Mouse (Mus musculus): Measurements from ENCODE around the gene Tnfrsf23.
"Not testable (repeated sequence)": the region's sequence is repeated elsewhere in the genome, so short reads cannot be mapped to it uniquely, and the experiment has no call there.

Gene Tnfrsf23

DNA sequence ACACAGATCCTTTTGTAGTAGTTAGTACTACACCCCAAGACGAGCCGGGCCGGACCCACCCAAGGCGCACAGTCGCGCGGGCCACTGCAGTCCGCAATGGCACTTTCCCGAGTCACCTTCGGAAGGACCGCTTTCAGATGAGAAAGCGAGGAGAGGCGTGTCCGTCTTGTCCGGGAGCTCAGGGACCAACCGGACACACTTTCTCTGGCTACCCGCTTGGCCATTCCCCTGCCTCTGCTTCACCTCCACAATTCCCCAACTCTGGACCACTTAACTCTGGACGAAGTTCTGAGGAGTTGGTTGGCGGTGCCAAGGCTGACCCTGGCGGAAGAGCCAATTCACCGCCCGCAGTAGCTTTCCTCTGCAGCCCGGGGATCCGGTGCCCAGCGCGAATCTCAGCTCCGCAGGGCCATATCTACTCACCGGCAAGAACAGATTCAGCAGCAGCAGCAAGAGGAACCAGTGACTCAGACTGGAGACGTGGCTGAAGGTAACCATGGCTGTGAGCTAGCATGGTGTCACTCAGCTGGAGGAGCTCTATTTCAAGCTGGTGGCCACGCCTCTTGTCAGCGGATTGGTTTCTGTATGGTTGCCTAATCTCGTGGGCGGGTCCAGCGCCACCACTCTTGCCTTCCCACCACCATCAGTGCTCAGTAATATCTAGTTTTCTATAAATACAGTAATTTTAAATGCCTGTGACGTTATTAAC lies at the start of gene Tnfrsf23:
TSS of gene Tnfrsf23 (minus strand) at position 514 of the 709 bp plus-strand sequence.
- peak; percentile 54 for DNase-seq (ENCODE audit: extremely low spot score, low spot score)

DNA sequence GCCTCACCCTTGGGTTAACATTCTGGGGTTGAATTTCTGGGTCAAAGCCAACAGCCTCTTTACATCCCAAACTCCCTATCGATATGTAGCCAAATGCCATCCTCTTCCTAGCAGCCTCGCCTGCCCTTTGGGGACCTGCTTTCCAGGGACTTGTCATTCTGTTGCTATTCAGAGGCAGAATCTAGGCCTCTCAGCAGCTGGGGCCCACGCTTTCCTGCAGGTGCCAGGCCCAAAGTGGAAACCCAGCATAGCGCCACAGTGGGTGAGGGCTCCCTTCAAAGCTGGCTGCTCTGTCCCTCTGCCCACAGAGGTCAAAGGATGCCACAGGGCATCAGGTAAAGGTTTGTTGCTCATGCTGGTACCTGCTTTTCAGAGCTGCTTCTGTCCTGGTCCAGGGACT lies 48.1 kb upstream of the Tnfrsf23 start:
- DNase-seq (ENCODE audit: extremely low spot score, low spot score), result no peak

DNA sequence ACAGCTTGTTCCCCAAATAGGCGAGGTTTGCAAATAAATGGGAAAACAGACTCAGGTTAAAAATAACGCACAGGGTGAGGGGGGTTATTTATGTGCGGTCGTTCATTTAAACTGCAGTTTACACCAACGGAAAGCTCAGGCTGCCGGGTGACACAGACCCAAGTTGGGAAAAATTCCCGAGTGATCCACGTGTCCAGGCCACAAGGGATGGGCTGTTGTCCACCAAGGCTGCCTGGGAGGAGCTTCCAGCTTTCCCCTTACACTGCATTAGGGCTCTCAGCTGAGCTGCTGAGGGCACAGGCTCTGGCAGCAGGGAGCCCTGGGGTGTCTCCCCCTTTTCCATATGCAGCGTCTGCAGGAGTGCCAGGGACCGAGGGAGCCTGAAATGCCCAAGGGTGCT lies 44.2 kb upstream of the Tnfrsf23 start:
- no peak for DNase-seq (ENCODE audit: extremely low spot score, low spot score)

DNA sequence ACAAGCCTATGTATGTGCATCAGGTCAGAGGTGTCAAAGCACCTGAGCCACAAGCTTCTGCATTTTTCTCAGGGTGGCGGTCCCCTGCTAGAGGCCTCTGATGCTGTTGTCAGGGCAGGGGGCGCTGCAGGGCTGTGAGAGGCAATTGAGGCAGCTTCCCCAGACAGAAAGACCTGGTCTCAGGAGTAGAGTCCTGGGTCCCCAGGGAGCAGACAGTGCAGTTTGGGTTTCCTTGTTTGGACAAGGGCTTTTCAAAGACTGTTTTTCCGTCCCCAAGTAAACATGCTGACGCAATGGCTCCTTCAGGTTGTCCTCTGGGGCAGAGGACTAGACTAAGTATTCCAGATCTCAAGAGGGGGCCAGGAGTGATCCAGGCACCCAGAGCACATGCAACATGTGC lies 40.7 kb upstream of the Tnfrsf23 start:
- DNase-seq (ENCODE audit: extremely low spot score, low spot score), result no peak

DNA sequence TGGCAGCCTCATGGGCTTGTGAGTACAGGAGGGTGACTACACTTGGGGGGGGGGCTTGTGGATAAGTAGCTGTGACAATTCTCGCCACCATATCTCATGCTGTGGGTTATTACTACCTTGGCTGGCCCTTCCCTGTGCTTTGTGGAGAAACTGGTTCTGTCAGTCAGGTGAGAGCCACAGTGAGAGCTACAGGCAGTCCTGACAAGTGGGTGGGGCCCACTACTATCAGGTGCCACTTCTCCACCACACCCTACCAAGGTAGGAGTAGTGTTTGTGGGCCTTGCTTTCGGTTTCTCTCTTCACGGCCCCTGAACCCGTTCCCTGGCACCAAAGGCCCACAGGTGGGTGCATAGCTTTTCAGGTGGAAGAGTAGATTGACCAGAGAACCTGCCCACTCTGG lies 38.2 kb upstream of the Tnfrsf23 start:
- no peak for DNase-seq (ENCODE audit: extremely low spot score, low spot score)

DNA sequence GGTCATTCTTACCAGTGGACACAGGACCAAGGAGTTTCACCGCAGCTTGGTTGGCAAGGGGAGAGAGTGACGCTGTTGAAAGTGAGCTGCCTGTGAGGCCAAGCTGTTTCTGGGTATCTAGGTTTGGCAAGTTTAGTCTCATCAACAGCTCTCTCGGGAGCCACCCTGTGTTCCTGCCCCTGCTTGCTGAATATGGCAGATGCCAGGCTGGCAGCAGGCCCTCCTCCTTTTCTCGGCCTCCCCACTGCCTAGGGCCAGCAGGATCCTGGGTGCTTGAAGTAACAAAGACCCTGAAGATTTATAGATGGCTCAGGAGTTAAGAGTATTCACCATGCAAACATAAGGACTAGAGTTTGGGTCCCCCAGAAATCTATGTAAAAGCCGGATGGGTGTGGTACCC lies 37.0 kb upstream of the Tnfrsf23 start:
- no peak for DNase-seq (ENCODE audit: extremely low spot score, low spot score)

DNA sequence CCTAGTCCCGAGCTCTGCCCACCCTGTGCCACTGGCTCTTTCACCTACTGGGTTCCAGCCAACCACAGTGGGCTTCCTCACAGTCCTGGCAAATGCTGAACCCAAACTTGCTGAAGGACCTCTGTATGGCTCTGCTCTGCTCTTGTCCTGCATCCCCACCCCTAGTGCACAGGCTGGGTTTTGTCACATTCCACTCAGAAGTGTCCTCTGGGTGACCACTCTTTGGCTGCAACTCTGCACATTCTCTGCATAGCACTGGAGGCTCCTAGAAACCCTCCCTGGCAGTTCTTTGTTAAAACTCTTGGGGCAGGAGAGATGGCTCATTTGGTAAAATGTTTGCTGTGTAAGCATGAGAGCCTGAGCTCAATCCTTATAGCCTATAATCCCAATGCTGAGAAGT lies 32.1 kb upstream of the Tnfrsf23 start:
- DNase-seq (ENCODE audit: extremely low spot score, low spot score), result no peak

DNA sequence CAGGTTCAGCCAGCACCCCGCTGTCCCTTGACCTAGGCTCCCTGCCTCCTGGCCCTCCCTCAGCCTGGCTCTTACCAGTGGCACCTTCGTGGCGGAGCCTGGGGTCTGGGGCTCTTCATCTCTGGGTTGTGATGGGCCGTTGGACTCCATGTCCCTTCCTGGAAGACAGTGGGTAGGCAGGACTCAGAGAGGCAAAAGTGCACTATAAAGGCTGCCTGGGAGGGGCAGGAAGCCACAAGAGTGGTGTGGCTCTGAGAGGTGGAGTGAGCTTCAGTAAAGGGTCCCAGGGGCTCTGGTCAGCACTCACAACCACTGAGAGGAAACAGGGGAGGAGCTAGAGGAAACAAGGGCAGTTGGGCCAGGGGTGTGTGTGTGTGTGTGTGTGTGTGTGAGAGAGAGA lies 27.7 kb upstream of the Tnfrsf23 start:
- DNase-seq (ENCODE audit: extremely low spot score, low spot score), result no peak

DNA sequence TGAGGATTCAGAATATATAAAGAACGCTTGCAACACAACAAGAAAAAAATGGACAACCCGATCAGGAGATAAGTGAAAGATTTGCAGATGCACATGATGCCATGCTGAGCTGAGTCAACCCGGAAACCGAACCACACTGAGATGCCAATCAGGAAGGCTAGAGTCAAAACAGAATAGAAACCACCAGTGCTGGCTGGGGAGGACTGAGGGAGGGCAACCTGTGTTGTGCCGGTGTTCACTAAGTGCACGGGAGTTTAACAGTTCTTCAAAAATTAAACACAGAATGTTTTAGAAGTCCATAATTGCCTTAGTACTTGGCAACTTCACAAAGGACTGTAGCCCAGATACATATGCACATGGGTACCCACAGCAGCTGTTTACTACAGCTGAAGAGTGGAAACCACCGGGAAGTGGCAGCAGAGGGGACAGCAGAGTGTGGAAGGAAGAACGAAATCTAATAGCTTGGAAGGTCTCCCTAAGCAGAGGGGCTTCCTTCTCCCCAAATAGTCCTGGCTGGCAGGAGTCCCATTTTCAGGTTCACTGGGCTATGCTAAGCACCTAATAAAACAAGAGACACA lies 27.2 kb upstream of the Tnfrsf23 start:
- DNase-seq (ENCODE audit: extremely low spot score, low spot score), result no peak

DNA sequence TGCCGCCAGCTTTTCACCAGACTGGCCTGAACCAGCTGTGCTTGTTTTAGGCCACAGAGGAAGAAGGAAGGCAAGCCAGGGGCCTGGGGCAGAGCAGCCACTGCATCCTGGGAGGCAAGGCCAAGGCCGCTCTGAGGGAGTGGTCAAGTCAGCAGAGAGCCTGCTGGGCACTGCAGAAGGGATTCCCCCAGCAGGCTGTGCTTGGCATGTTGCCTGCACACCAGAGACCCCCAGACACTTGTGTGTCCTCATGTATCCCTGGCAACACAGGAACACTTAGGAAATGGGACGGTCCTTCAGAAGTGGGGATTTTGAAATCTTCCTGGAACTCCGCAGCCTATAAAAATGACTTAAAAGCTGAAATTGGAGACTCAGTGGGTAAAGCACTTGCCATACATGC lies 26.4 kb upstream of the Tnfrsf23 start:
- no peak for DNase-seq (ENCODE audit: extremely low spot score, low spot score)

DNA sequence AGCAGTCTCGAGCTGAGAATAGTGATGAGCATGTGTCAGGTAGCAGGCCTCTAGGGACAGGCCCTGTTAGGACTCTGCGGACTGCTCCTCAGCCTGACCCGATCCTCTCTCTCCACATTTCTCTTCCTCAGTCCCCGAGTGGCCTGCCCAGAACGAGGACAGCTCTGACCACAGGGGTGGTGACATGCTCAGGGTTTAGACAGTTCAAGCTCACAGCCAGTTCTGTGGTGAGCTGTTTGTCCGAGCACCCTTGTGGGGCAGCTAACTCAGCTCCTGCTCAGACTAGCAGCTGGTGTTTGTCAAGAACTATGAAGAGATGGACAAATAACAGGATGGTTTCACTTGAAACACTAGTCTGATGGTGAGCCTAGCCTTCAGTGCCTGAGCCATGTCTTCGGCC lies 25.7 kb upstream of the Tnfrsf23 start:
- no peak for DNase-seq (ENCODE audit: extremely low spot score, low spot score)

DNA sequence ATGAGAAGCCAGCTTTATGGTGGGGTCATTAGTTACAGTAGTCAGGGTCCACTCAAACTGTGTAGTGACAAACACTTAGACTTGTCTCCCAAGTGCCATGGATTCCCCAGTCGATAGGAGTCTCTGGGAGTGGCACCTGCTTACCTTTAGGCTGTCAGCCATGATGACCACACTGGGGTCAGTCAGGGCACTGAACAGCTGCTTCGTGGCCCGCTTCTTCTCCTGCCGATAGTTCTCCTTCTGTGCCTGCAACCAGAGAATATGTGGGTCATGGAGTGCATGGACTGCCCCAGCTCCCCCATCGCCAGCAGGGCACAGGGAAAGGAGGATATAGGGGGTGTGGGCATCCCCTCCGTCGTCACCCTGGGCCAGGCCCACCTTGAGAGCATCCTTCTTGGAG lies 23.7 kb upstream of the Tnfrsf23 start:
- DNase-seq (ENCODE audit: extremely low spot score, low spot score), result no peak

DNA sequence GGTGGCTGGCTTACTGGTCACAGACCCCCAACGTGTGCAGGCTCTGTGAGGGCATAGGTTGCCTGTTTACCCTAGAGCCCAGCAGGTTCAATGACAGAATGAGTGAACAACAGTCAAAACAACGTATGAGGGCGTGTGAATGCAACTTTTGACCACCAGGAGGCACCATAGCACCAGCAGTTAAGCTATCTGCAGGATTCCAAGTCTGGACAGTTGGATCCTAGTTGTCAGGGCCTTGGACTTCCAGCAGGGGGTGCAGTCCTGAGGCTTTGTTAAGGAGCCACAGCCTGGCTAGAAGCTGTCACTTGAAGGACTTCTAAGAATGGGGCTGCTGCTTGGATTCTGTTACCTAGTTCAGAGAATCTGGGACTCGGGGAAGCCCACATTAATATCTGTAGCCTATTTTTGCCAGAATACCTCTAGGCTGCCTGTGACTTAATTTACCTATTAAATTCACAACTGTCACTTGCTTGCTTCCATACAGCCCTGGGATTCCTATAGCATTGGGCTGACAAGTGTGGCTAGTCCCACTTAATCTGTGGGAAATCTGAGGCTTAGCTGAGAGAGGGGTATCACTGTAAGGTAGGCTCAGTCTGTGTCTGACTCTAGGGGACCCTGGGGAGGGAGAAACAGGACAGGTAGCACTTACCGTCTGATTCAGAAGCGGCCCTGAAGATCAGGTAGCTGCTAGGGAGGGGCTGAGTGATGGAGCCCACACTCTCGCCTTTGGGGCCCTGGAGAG lies 21.2 kb upstream of the Tnfrsf23 start:
- DNase-seq (ENCODE audit: extremely low spot score, low spot score), result peak; percentile 90

DNA sequence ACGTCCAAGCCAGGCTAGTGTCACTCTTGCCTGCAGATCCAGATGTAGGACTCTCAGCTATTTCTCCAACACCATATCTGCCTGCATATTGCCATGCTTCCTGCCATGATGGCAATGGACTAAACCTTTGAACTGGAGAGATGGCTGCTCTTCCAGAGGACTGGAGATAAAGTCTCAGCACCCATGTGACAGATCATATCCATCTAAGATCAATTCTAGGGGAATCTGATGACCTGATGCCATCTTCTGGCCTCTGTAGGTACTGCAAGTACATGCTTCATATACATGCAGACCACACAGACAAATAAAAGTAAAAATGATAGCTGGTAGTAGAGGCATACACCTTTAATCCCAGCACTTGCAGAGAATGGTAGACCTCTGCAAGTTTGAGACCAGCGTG lies 10.5 kb upstream of the Tnfrsf23 start:
- DNase-seq (ENCODE audit: extremely low spot score, low spot score), result no peak

DNA sequence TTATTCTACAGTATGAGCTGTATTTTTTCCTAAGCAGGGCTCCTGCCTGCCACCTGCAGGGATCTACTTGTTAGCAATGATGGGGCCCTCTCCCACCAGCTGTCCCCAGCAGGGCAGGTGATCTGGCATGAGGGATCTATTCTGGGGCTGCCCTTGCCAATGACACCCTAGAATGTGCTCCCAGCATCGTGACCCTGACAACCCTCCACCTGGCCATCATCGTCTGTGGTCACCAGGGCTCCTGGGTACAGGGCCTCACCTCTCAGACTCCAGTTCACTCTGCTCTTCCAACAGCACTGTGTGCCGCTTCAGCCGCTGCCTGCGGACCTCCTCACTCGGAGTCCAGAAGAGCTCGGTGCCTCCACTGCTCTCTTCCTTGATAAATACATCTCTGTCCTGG lies 8.9 kb upstream of the Tnfrsf23 start:
- DNase-seq (ENCODE audit: extremely low spot score, low spot score), result no peak

DNA sequence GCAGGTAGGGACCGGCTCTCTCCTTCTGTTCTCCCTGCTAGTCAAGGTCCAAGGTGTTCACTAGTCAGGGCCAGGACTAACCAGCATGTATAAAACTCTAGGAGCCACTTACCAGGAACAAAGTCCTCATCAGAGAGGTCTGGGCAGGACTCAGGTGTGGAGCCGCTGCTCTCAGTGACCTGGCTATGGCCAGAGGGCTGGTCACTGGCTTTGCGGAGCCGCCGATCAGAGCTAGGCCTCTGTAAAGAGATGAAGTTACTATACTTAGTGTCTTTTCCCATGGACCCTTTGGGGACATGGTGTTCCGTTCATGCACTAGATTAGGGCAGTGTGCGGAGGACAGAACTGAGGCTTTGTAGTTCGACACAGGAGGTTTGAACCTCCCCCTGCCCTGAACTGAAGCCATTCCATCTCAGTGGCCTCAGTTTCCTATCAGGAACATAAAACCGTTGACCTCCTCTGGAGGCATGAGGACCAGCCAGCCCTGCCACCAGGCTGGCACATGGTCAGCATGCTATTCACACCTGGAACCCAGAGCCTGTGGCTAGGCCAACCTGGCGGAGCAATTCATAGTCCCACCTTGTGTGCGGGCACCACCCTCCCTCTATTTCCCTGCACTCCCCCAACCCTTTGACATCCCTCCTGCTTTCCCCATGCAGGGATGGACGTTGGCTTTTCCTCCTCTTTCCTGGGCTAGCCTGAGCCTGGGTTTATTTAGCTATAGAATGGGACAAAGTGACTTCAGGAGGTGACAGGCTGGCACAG lies 7.3 kb upstream of the Tnfrsf23 start:
- DNase-seq (ENCODE audit: extremely low spot score, low spot score), result no peak

DNA sequence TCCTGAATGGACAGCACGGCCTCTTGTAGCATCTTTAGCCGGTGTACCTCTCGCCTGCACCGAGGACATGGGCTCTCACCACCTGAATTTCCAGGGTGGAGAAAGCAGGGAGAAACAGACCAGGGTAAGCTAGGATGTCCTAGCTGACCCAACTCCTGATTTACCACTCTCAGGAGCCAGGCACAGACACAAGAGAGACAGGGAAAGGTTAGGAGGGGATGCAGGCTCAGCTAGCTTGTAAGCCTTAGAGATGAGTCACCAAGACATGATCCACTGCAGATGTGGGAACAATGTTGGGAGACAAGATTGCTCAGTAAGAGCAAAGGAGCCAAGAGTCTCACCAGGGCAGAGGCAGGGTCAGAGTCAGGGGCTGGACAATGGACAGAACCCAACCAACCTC lies 6.2 kb upstream of the Tnfrsf23 start:
- DNase-seq (ENCODE audit: extremely low spot score, low spot score), result no peak

DNA sequence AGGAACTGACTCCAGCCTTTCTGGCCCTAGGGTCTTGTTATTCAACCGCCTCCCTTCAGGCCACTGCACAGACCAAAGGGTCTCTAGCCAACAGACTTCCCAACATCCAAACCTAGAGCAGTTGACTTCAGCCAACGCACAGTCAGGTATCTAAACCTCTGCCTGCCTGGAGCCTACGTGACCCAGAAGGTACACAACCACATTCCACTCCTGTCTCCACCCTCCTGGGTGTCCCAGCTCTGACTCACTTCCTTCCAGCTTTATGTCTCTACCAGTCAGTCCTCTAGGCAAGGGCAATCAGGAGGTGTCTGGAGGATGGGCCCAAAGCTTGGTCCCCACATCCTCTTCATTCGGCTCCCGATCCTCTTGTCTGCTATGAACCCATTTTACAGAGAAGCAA lies 5.5 kb upstream of the Tnfrsf23 start:
- no peak for DNase-seq (ENCODE audit: extremely low spot score, low spot score)

DNA sequence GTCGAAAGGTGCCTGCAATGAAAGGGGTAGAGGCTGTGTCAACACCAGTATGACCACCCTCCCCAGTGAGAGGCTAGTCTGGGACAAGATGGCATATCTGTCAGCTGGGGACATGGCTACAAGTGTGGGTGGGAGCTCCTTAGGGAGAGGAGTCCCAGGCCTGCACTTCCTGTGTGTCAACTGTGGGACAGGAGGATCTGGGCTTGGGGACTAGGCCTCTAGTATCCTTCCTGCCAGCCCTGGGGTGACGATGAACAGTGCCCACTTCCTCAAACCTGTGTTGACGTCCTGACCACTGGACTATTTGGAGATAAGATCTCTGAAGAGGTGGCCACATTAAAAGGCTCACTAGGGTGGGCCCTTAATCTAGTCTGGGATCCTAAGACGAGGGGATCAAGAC lies 4.3 kb upstream of the Tnfrsf23 start:
- no peak for DNase-seq (ENCODE audit: extremely low spot score, low spot score)

DNA sequence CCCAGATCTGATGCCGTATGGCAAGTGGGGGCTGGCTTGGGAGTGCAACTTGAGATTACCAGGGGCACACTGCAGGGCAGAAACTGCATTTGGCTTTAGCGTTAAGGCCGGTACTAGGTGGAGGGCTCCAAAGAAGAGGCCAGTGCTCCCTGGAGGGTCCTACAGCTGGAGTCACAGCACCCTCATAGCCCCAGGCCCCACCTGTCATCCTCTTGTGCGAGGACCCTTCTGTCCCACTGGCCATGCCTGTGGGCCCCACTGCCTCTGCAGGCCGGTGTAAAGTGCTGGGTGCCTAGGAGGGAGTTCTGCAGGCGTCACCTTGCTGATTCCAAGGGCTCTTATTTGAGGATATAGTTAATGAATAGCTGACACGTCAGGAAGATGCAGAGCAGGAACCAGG lies 3.8 kb upstream of the Tnfrsf23 start:
- no peak for DNase-seq (ENCODE audit: extremely low spot score, low spot score)

DNA sequence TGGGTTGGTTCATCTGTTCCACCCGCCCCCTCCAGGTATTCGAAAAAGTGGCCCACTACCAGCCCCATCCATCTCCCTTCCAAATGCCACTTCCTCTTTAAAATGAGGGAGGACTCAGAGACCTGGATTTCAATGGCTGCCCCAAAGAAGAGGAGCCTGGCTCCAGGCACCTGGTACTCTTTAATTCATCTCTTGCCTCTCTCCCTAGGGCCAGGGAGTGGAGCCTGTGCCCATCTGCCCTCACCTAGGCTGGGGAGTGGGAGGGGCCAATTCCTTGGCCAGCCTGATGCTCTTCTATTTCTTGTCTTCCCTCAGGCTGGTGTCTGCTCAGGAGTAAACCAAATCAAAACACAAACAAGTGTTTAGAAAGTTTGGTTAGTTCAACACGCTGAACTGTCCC lies 1.0 kb upstream of the Tnfrsf23 start:
- not testable (repeated sequence) for DNase-seq (ENCODE audit: extremely low spot score, low spot score)

DNA sequence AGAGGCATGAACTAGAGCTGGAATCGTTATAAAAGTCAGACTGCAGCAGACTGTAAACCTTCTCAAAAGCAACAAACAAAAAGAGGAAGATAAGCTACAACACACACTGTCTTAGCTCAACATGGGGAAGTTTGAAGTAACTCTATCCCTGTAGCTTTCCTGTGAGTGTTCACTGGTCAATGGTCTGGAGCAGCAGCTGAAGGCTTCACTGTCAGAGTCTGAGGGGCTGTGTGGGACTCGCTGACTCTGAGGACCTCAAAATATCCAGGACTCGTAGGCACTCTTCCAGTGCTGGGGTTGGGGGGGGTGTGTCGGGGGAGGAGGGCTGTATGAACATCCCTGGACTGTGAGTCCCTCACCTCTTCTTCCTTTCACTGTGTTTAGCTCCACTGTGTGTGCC lies 519 bp upstream of the Tnfrsf23 start:
- DNase-seq (ENCODE audit: extremely low spot score, low spot score), result not testable (repeated sequence)
